Mouse (Mus musculus) limb, embryonic 11.5 days (tissue): ENCODE measurements at regions not wholly inside any gene's neighbourhood (a gene's known extent, or its start where the extent isn't known, plus 50 kb on each side); places are given as distances from the start of the nearest gene placed in this dataset.

ENCODE experiments used
- ATAC-seq: fragments of 200-750 bp; cut with Nextera tagmentation; 2 replicates; pipeline ENCODE4 v1.8.0; 2017; ENCODE audit warnings: low read depth; ENCODE audit not compliant: insufficient number of reproducible peaks, low FRiP score, low TSS enrichment
- DNase-seq: peaks from one replicate; pipeline ENCODE4 v3.0.0-alpha.2; 2015; ENCODE audit warnings: low spot score
- H3K27ac ChIP-seq: fragments of 300-500 bp; sonication (generic); replicated peaks from 2 replicates; pipeline ENCODE4 v1.5.1; 2014; ENCODE audit warnings: low read depth, mild to moderate bottlenecking, low read length
- H3K27me3 ChIP-seq: fragments of 300-500 bp; sonication (generic); 2 replicates; pipeline ENCODE4 v1.6.1; 2014; ENCODE audit warnings: mild to moderate bottlenecking, low read length, mixed read lengths; ENCODE audit not compliant: control insufficient read depth, insufficient read depth
- H3K36me3 ChIP-seq: fragments of 300-500 bp; sonication (generic); 2 replicates; pipeline ENCODE4 v1.6.1; 2014; ENCODE audit warnings: mild to moderate bottlenecking, low read length, moderate library complexity, mixed read lengths; ENCODE audit not compliant: control insufficient read depth, insufficient read depth
- H3K4me1 ChIP-seq: fragments of 300-500 bp; sonication (generic); 2 replicates; pipeline ENCODE4 v1.6.1; 2014; ENCODE audit warnings: low read length, mixed read lengths; ENCODE audit not compliant: control insufficient read depth, insufficient read depth
- H3K4me2 ChIP-seq: fragments of 300-500 bp; sonication (generic); 2 replicates; pipeline ENCODE4 v1.6.1; 2014; ENCODE audit warnings: low read depth, mild to moderate bottlenecking, moderate library complexity; ENCODE audit not compliant: severe bottlenecking
- H3K4me3 ChIP-seq: fragments of 300-500 bp; sonication (generic); 2 replicates; pipeline ENCODE4 v1.5.1; 2014; ENCODE audit warnings: low read depth, low read length
- H3K9ac ChIP-seq: fragments of 300-500 bp; sonication (generic); 2 replicates; pipeline ENCODE4 v1.6.1; 2014; ENCODE audit warnings: mild to moderate bottlenecking, low read length
- H3K9me3 ChIP-seq: fragments of 300-500 bp; sonication (generic); 2 replicates; pipeline ENCODE4 v1.6.1; 2016; ENCODE audit warnings: low read length; ENCODE audit not compliant: control insufficient read depth
- WGBS: fragments of 180-500 bp; shearing (Covaris S2); extraction: QIAGEN DNeasy Blood & Tissue Kit; methylation state at CpG from one replicate; pipeline ENCODE4 v1.1.7; 2014; 5-methylcytosine and 5-hydroxymethylcytosine counted together

GRCm38 (mm10) chr15:51689498-51689897, 2195.2 kb upstream of the Gm7489 start:
- DNase-seq (no peak), ATAC-seq (no peak)
- Histone ChIP-seq H3K4me2 (no peak overlapping the region), H3K4me1 (no peaks in the 10 kb centered on the region), H3K27ac (no peak overlapping the region), H3K36me3 (no peaks in the 10 kb centered on the region), H3K9ac (no peak overlapping the region), H3K27me3 (no peaks in the 10 kb centered on the region), H3K9me3 (no peaks in the 10 kb centered on the region), H3K4me3 (no peak overlapping the region)
- WGBS: 79% methylated on average over 1 of the region's 1 CpGs

- 89% methylated on average over 4 of the region's 4 CpGs for WGBS
- Histone ChIP-seq H3K36me3 (no peaks in the 10 kb centered on the region), H3K4me2 (no peak overlapping the region), H3K27me3 (no peaks in the 10 kb centered on the region), H3K27ac (no peak overlapping the region), H3K4me3 (no peak overlapping the region), H3K9ac (no peak overlapping the region), H3K9me3 (no peaks in the 10 kb centered on the region), H3K4me1 (no peaks in the 10 kb centered on the region)
- DNase-seq (no peak), ATAC-seq (no peak)
Observed at GRCm38 (mm10) chr15:51692671-51693070, 2192.0 kb upstream of the Gm7489 start.

DNA sequence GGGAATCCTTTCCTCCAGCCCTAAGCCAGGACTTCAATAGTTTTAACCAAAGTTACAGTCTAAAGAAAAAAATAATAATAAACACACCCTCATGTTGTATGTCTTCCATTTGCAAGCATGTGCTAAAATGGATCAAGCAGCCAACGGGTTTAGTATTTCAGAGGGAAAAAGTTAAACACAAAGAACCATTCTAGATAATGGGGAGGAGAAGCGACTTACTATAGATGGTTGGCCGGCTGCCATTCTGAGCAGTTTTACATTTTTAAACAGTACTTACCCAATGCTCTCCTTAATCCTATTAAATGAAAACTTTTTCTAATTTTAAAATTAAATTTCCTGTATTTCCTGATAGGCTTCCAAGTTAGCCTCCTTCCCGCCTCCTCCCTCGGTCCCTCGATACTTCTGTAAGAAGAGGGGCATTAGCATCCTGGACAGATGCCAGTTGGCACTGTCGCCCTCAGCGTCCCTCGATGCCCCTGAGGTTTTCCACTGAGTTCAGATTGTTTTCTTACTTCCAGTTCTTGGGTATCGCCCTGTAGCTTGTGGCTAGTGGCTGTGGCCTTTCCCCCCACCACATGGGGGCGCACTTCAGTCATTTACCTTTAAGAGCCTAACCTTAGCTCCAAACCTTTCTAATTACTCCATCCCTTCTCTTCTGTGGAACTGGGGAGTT, 2188.2 kb upstream of the Gm7489 start:
- H3K27ac ChIP-seq: no peak overlapping the region

DNA sequence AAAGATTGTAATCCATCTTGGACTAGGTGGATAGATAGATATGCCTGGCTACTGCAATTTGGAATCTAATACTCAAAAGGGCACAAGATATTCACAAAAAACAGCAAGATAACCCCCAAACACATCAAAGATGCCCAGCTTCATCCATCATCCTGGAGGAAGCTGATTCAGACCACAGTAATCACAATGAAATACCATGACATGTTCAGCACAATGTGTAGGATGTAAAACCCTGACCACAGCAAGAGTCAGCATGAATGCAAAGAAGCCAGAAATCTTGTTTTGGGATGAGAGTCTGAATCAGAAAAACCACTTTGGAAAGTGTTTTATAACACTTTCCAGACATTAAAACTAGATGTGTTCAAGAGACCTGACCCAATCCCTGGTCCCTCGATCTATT, 2180.5 kb upstream of the Gm7489 start:
- WGBS: 90% methylated on average over 1 of the region's 1 CpGs
- H3K4me2 ChIP-seq: no peak overlapping the region
- H3K36me3 ChIP-seq: no peaks in the 10 kb centered on the region

More for the DNA sequence above, 2188.2 kb upstream of the Gm7489 start:
- no peak for ATAC-seq
- Histone ChIP-seq H3K9ac (no peak overlapping the region), H3K4me3 (no peak overlapping the region), H3K4me1 (no peaks in the 10 kb centered on the region), H3K36me3 (no peaks in the 10 kb centered on the region), H3K27me3 (no peaks in the 10 kb centered on the region), H3K4me2 (no peak overlapping the region), H3K9me3 (no peaks in the 10 kb centered on the region)
- WGBS: 85% methylated on average over 11 of the region's 11 CpGs
- DNase-seq: peak; percentile 41

DNA sequence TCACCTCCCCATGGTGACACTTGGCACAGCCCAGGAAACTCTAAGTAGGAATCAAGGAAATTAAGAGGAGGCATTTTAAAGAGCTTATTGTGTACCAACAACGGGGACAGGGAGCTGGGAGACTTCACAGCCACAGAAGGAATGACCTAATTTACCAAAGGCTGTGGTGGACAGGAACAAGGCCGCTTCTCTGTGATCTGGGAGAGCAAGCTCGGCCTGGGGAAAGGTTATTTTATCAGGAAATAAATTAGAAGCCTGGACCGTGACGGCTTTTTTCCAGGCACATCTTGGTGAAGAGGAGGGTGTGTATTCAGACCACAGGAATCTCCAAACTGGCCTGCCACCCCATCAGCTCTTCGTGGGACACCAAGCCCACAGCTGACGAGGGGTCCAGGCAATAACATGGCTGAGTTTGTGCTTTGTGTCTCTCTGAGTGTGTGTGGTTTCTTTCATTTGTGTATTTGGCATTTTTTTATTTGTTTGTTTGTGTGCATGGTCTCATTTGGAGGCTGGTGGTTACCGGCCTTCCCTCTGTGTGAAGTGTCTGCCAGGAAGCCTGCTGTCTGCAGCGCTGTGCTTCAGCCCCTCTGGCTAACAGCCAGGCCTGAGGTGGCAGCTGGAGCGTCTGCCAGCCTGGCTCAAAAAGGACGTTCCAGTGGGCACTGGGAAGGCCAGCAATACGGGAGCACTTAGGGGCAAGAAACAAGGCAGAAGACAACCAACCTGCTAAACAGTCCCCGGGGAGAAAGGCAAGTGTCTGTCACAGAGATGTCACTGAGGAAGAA, 2174.6 kb upstream of the Gm7489 start:
- no peaks in the 10 kb centered on the region for H3K9me3 ChIP-seq
- no peaks in the 10 kb centered on the region for H3K27me3 ChIP-seq
- H3K36me3 ChIP-seq: no peaks in the 10 kb centered on the region
- no peak overlapping the region for H3K9ac ChIP-seq
- ATAC-seq (no peak), DNase-seq (peak; percentile 29)
- no peak overlapping the region for H3K4me3 ChIP-seq
- WGBS: 41% methylated on average over 13 of the region's 13 CpGs
- no peak overlapping the region for H3K27ac ChIP-seq
- no peaks in the 10 kb centered on the region; the same call in 1 of the 2 replicates for H3K4me1 ChIP-seq
- H3K4me2 ChIP-seq: no peak overlapping the region

More for the DNA sequence above, 2180.5 kb upstream of the Gm7489 start:
- no peaks in the 10 kb centered on the region for H3K9me3 ChIP-seq
- no peak overlapping the region for H3K4me3 ChIP-seq
- no peaks in the 10 kb centered on the region for H3K27me3 ChIP-seq
- no peak overlapping the region for H3K27ac ChIP-seq
- H3K4me1 ChIP-seq: no peaks in the 10 kb centered on the region
- ATAC-seq (no peak), DNase-seq (no peak)
- no peak overlapping the region for H3K9ac ChIP-seq

GRCm38 (mm10) chr15:51720873-51721308, 2163.8 kb upstream of the Gm7489 start:
- H3K4me1 ChIP-seq: peaks cover 6% of the 10 kb centered on the region
- peak; percentile 70 for ATAC-seq
- peak overlapping the region; percentile 68 for H3K27ac ChIP-seq
- WGBS: 9% methylated on average over 9 of the region's 9 CpGs
- H3K27me3 ChIP-seq: no peaks in the 10 kb centered on the region
- H3K9ac ChIP-seq: no peak overlapping the region
- H3K4me3 ChIP-seq: no peak overlapping the region
- no peaks in the 10 kb centered on the region for H3K36me3 ChIP-seq
- H3K4me2 ChIP-seq: no peak overlapping the region
- H3K9me3 ChIP-seq: no peaks in the 10 kb centered on the region
- peak; percentile 39 for DNase-seq

GRCm38 (mm10) chr15:51721363-51721762, 2163.3 kb upstream of the Gm7489 start:
- no peaks in the 10 kb centered on the region for H3K27me3 ChIP-seq
- H3K36me3 ChIP-seq: no peaks in the 10 kb centered on the region
- H3K9me3 ChIP-seq: no peaks in the 10 kb centered on the region
- no peak for DNase-seq
- peak overlapping the region; percentile 68 for H3K27ac ChIP-seq
- peaks cover 6% of the 10 kb centered on the region for H3K4me1 ChIP-seq
- WGBS: 34% methylated on average over 5 of the region's 5 CpGs
- peak; percentile 65 for ATAC-seq
- H3K9ac ChIP-seq: no peak overlapping the region
- H3K4me3 ChIP-seq: no peak overlapping the region
- H3K4me2 ChIP-seq: no peak overlapping the region

DNA sequence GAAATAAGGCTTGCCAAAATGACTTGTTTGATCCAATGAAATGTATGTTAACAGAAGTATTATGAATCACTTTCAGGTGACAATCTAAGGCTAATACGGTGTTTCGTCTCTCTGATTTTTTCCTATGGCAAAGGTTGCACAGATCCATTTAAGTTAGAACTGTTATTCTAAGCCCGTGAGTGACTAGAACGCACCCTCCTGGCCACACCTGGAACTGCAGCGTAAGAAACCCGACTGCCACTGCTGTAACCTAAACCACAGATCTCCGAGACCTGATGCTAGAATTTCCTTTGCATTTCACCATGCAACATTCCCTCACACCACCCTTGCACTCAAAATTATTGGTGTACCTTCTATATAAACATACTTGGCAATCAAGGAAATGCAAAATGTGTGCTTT, 2160.6 kb upstream of the Gm7489 start:
- H3K9me3 ChIP-seq: no peaks in the 10 kb centered on the region
- H3K4me2 ChIP-seq: no peak overlapping the region
- no peak overlapping the region for H3K4me3 ChIP-seq
- 72% methylated on average over 7 of the region's 7 CpGs for WGBS
- DNase-seq: no peak
- no peaks in the 10 kb centered on the region for H3K36me3 ChIP-seq
- ATAC-seq: no peak
- no peak overlapping the region for H3K27ac ChIP-seq
- peaks cover 6% of the 10 kb centered on the region for H3K4me1 ChIP-seq
- H3K9ac ChIP-seq: no peak overlapping the region
- no peaks in the 10 kb centered on the region for H3K27me3 ChIP-seq
